16 mouse cellular contexts compared by ENCODE assay signal in the genomic region with DNA sequence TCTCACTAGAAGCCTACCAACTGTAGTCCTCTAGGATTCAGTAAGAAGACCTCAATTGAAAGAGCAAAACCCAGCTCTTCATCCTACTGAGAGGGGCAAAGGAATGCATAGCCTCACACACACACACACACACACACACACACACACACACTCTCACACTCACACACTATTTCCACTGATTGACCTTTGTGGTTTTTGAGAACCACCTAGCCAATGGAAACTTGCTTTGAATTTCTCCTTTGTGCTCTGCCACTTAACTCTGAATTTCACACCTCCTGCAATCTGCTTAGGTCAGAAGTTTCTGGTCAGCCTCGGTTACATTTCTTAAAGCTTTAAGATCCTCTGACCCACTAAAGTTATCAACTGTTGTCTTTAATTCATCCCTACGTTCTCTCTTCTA. TPM values are rescaled to one million over a fixed set of nuclear protein-coding genes. Genes with fewer than 3 reads are reported as not detected.
DNase-seq lines count a peak whose midpoint lies in the region.
"Had no signal": no experiment of that assay in that cellular context is flagged by ENCODE, and none has a peak within 500 bp of the region (broad histone marks: within the 10 kb centered on the region; RNA-seq: fewer than 3 reads in every experiment).

No protein-coding gene starts in this region.

- DNase-seq in heart, adult 11 months: peak; percentile 22
- no peak for DNase-seq in heart, postnatal 25 days (ENCODE audit: low spot score)
- peak; percentile 63 for DNase-seq in induced T-regulatory cell, adult 2 months (ENCODE audit: low read depth)
- DNase-seq in natural killer cell, adult 2 months (ENCODE audit: low spot score in 2 of 2): peak; percentile 26 to 57
- no peak for DNase-seq in kidney, adult 8-10 months
- no peak for DNase-seq in kidney, postnatal 10 days
- DNase-seq: adrenal gland, postnatal 14 days; cerebellum, adult 11 months; cerebellum, adult 2 months; cerebellum, adult 9-11 months; cerebellum, postnatal 25 days; forebrain, postnatal 0 days; gastrocnemius, adult 2 months; gastrocnemius, postnatal 25 days; heart, adult 2 months; heart, postnatal 14 days had no signal

- intact Hi-C loops in heart, postnatal 25 days (cut with DNase I): no loop called here

RNA-seq across cellular contexts. Expression of a gene that starts 12.3 kb away (rescaled TPM):
- total RNA-seq in heart, postnatal 25 days (2021): 10 to 100 TPM; 73.7 to 84.1 TPM

Comparison
In these comparisons a context has a peak if more than half of its experiments do, and no peak if none do; other contexts are left out.
1. DNase-seq: peak in heart, adult 11 months (single experiment), induced T-regulatory cell, adult 2 months (single experiment) and natural killer cell, adult 2 months (2 of 2); none in heart, postnatal 25 days (single experiment), kidney, adult 8-10 months (0 of 2) and kidney, postnatal 10 days (single experiment).